Mouse (Mus musculus) kidney, embryonic 16.5 days (tissue): ENCODE data around the gene Prr12. TPM values are rescaled to one million over a fixed set of nuclear protein-coding genes. Genes with fewer than 3 reads are reported as not detected.

Experiments used
- ATAC-seq: fragments of 200-750 bp; cut with Nextera tagmentation; 2 replicates; pipeline ENCODE4 v1.8.0; 2017; ENCODE audit warnings: moderate TSS enrichment; ENCODE audit not compliant: low FRiP score, low TSS enrichment
- H3K27ac ChIP-seq: fragments of 300-500 bp; sonication (generic); 2 replicates; pipeline ENCODE4 v1.5.1; 2014; ENCODE audit warnings: low read length
- H3K27me3 ChIP-seq: fragments of 300-500 bp; sonication (generic); 2 replicates; pipeline ENCODE4 v1.6.1; 2014; ENCODE audit warnings: low read length, control low read depth, mixed read lengths; ENCODE audit not compliant: insufficient read depth
- H3K36me3 ChIP-seq: fragments of 300-500 bp; sonication (generic); 2 replicates; pipeline ENCODE4 v1.6.1; 2014; ENCODE audit warnings: low read length, control low read depth, mixed read lengths; ENCODE audit not compliant: insufficient read depth
- H3K4me1 ChIP-seq: fragments of 300-500 bp; sonication (generic); 2 replicates; pipeline ENCODE4 v1.6.1; 2014; ENCODE audit warnings: low read length, control low read depth, mixed read lengths; ENCODE audit not compliant: insufficient read depth
- H3K4me2 ChIP-seq: fragments of 300-500 bp; sonication (generic); replicated peaks from 2 replicates; pipeline ENCODE4 v1.6.1; 2014; ENCODE audit warnings: low read depth, low read length
- H3K4me3 ChIP-seq: fragments of 300-500 bp; sonication (generic); 2 replicates; pipeline ENCODE4 v1.5.1; 2014; ENCODE audit warnings: mild to moderate bottlenecking, low read length
- H3K9ac ChIP-seq: fragments of 300-500 bp; sonication (generic); replicated peaks from 2 replicates; pipeline ENCODE4 v1.6.1; 2014; ENCODE audit warnings: low read length
- H3K9me3 ChIP-seq: fragments of 300-500 bp; sonication (generic); 2 replicates; pipeline ENCODE4 v1.6.1; 2016; ENCODE audit warnings: low read length, control low read depth
- WGBS: fragments of 180-500 bp; shearing (Covaris S2); extraction: QIAGEN DNeasy Blood & Tissue Kit; methylation state at CpG from one replicate; pipeline ENCODE4 v1.1.7; 2014; 5-methylcytosine and 5-hydroxymethylcytosine counted together
- polyA plus RNA-seq: library from polyadenylated mRNA; unstranded; fragments of >200 nt; fragmentation: Nextera tagmentation; extraction: Ambion mirVana; gene quantifications from 2 replicates; pipeline ENCODE4 v1.2.1, GENCODE M21; 2015

Prr12 gene
- polyA plus RNA-seq, 1 experiment from 2014 or later, result 12.9 TPM

- Histone ChIP-seq H3K9ac (peak within 1 kb of the TSS; percentile 85), H3K9me3 (no peaks in the 10 kb centered on the region), H3K4me2 (peak within 1 kb of the TSS; percentile 81), H3K36me3 (peaks cover 23% of the 10 kb centered on the region), H3K27ac (peak within 1 kb of the TSS; percentile 90), H3K27me3 (no peaks in the 10 kb centered on the region), H3K4me1 (peaks cover 31% of the 10 kb centered on the region), H3K4me3 (peak within 1 kb of the TSS; percentile 67)
- peak; percentile 91 for ATAC-seq
- WGBS, result under 1% methylated on average over 16 of the region's 16 CpGs
Observed at GRCm38 (mm10) chr7:45092048-45092447, 39.4 kb upstream of the Prr12 start, which contains the start of gene Rcn3. Gene Rcn3 (minus strand): TSS chr7:45092221.

- Histone ChIP-seq H3K4me3 (peak overlapping the region; percentile 67), H3K27ac (peak overlapping the region; percentile 90), H3K9me3 (no peaks in the 10 kb centered on the region), H3K9ac (peak overlapping the region; percentile 85), H3K4me1 (peaks cover 31% of the 10 kb centered on the region), H3K27me3 (no peaks in the 10 kb centered on the region), H3K36me3 (peaks cover 30% of the 10 kb centered on the region), H3K4me2 (peak overlapping the region; percentile 81)
- 6% methylated on average over 35 of the region's 35 CpGs for WGBS
- ATAC-seq, result peak; percentile 47
Observed at GRCm38 (mm10) chr7:45091001-45091990, 38.6 kb upstream of the Prr12 start.

GRCm38 (mm10) chr7:45090251-45090977 is 37.7 kb upstream of the Prr12 start:
- peaks cover 31% of the 10 kb centered on the region for H3K4me1 ChIP-seq
- 76% methylated on average over 13 of the region's 13 CpGs for WGBS

GRCm38 (mm10) chr7:45088597-45088996 is 35.9 kb upstream of the Prr12 start:
- 90% methylated on average over 17 of the region's 17 CpGs for WGBS
- H3K4me1 ChIP-seq, result peaks cover 16% of the 10 kb centered on the region
- H3K27me3 ChIP-seq, result no peaks in the 10 kb centered on the region
- H3K9ac ChIP-seq, result no peak overlapping the region
- H3K4me2 ChIP-seq, result no peak overlapping the region
- H3K36me3 ChIP-seq, result peaks cover 55% of the 10 kb centered on the region
- H3K27ac ChIP-seq, result no peak overlapping the region
- H3K4me3 ChIP-seq, result no peak overlapping the region
- no peaks in the 10 kb centered on the region for H3K9me3 ChIP-seq
- ATAC-seq, result no peak

More at GRCm38 (mm10) chr7:45090251-45090977, 37.7 kb upstream of the Prr12 start:
- Histone ChIP-seq H3K27ac (peak overlapping the region; percentile 90; the same call in 1 of the 2 replicates), H3K36me3 (peaks cover 39% of the 10 kb centered on the region), H3K4me3 (peak overlapping the region; percentile 67), H3K9ac (peak overlapping the region; percentile 85), H3K4me2 (peak overlapping the region; percentile 81), H3K27me3 (no peaks in the 10 kb centered on the region), H3K9me3 (no peaks in the 10 kb centered on the region)
- ATAC-seq, result no peak

DNA sequence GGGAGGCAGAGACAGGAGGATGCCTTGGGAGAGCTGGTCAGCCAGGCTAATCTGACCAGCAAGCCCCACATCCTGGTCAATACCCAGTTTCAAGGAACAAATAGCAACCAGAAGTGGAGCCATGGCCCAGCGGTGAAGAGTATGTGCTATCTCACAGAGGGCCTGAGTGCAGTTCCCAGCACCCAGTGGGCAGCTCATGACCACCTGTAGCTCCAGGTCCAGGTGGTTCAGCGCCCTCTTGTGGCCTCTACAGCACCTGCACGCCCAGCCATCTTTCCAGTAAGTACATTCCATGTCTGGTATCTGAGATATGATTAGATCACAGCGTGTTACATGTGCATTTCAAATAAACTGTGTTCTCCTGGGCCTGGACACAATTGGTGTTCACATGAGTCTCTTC is 33.4 kb upstream of the Prr12 start:
- 82% methylated on average over 4 of the region's 4 CpGs for WGBS
- no peak for ATAC-seq
- Histone ChIP-seq H3K9ac (no peak overlapping the region), H3K9me3 (no peaks in the 10 kb centered on the region), H3K4me2 (no peak overlapping the region), H3K36me3 (peaks cover 69% of the 10 kb centered on the region), H3K27me3 (no peaks in the 10 kb centered on the region), H3K4me1 (peaks cover 12% of the 10 kb centered on the region), H3K4me3 (no peak overlapping the region), H3K27ac (no peak overlapping the region)

- H3K9ac ChIP-seq, result peak overlapping the region; percentile 22; the same call in 1 of the 2 replicates
- WGBS, result 80% methylated on average over 22 of the region's 22 CpGs
- H3K36me3 ChIP-seq, result peaks cover 61% of the 10 kb centered on the region
Observed at GRCm38 (mm10) chr7:45083300-45083890, 30.7 kb upstream of the Prr12 start.

GRCm38 (mm10) chr7:45082401-45083299 is 30.0 kb upstream of the Prr12 start:
- WGBS, result 66% methylated on average over 25 of the region's 25 CpGs
- Histone ChIP-seq H3K4me3 (no peak overlapping the region), H3K4me2 (no peak overlapping the region), H3K4me1 (peaks cover 8% of the 10 kb centered on the region; the same call in 1 of the 2 replicates), H3K9me3 (no peaks in the 10 kb centered on the region), H3K27me3 (no peaks in the 10 kb centered on the region), H3K36me3 (peaks cover 54% of the 10 kb centered on the region), H3K27ac (peak overlapping the region; percentile 81), H3K9ac (0 out of 2 replicates have a peak overlapping the region, but pooled peaks have one; percentile 29)
- peak; percentile 27; the same call in 1 of the 2 replicates for ATAC-seq

More at GRCm38 (mm10) chr7:45083300-45083890, 30.7 kb upstream of the Prr12 start:
- Histone ChIP-seq H3K4me3 (no peak overlapping the region), H3K27me3 (no peaks in the 10 kb centered on the region), H3K4me1 (peaks cover 8% of the 10 kb centered on the region; the same call in 1 of the 2 replicates), H3K27ac (no peak overlapping the region), H3K9me3 (no peaks in the 10 kb centered on the region), H3K4me2 (no peak overlapping the region)
- ATAC-seq, result no peak

DNA sequence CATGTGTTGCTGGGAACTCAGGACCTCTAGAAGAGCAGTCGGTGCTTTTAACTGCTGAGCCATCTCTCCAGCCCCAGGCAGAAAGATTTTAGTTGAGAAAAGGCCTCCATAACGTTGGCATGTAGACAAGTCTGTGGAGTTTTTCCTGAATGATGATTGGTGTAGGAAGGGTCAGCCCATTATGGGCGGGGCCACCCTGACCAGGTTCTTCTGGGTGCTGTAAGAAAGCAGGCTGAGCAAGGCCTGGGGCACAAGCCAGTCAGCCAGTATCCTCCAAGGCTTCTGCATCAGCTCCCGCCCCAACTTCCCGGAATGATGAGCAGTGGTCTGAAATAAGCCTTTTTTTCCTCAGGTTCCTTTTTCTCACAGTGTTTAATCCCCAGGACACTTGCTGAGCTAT is 28.3 kb upstream of the Prr12 start:
- Histone ChIP-seq H3K9me3 (no peaks in the 10 kb centered on the region), H3K9ac (no peak overlapping the region), H3K27me3 (no peaks in the 10 kb centered on the region), H3K4me1 (peaks cover 8% of the 10 kb centered on the region), H3K36me3 (peaks cover 52% of the 10 kb centered on the region), H3K27ac (no peak overlapping the region), H3K4me3 (no peak overlapping the region), H3K4me2 (no peak overlapping the region)
- ATAC-seq, result no peak
- 61% methylated on average over 5 of the region's 5 CpGs for WGBS
